Mouse (Mus musculus): ENCODE data around the gene Itpkc.

GRCm38 (mm10) chr7:27189271-27189931, 39.1 kb downstream of the Itpkc start:
- TF ChIP-seq POLR2A (IDR thresholded peaks at IDR 0.05; ENCODE audit: borderline replicate concordance, insufficient read depth, low read length) (no peak), CTCF (IDR thresholded peaks at IDR 0.05; ENCODE audit: borderline replicate concordance, insufficient read depth, low read depth, low read length) (peak; percentile 21; the same call in 1 of the 2 replicates)
